Mouse (Mus musculus) c-Kit-negative CD71-positive TER-119-positive erythroid progenitor cells, embryonic 14.5 days (primary cell): ENCODE measurements around the gene Sycp2l.

Source experiments
- DNase-seq: peaks from one replicate; pipeline ENCODE4 v3.0.0-alpha.2; 2013; ENCODE audit warnings: low read depth, low spot score

Gene Sycp2l

DNA sequence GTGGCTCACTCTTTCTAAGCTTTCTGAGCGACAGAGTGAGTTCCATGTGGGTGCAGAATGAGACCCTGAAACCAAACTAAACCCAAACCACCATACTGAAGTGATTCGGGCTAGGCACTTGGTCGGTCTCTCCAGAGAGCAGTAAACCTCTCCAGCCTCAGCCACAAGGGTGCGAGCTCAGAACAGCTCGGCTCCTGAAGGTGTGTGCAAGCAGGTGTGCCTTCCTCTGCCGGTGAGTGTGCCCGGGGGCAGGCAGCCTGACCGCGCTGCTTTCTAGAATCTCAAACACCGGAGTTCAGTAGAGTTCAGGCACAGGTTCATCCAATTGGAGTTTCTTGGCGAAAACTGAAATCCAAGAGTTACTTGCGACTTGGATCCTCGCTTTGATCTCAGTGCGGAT lies at the start of gene Sycp2l:
Sycp2l (plus strand) TSS at position 368 of the 400 bp plus-strand sequence.
- DNase-seq, result no peak

- DNase-seq, result no peak
These were observed 46.5 kb upstream of the Sycp2l start for GRCm38 (mm10) chr13:41067618-41068017.

DNA sequence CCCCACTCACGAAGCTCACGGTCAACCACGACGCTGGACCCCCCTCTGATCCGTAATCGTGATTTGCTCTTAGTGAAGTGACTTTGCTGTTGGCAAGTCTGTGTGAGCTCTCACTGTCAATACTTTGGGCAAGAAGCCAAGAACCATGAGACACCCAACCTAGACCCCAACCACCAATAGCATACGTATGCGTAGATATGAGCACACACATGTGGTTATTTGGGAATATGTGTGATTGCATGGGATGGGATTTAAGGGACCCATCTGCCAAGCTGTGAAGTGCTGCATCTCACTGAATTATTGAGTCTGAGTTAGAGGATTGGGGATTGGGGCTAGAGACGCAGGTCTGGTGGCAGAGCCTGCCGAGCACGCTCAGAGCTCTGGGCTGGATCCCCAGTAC lies 42.5 kb upstream of the Sycp2l start:
- no peak for DNase-seq

DNA sequence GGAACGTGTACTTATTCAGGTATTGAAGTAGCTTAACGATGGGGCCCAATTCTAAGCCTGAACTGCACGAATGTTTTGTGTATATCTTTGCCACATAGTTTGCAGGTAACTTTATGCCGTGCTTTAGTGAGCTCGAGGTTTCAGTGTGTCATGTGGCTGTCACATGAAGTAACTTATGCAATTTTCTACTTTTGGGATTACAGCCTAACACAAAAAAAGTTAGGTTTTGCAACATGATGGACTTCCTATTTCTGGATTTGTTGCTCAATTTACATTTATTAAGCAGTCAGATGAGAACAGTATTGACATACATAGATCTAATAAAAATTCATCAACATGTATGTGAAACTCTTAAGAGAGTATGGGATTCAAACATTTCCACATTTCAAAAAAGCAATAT lies 40.3 kb upstream of the Sycp2l start:
- no peak for DNase-seq

DNA sequence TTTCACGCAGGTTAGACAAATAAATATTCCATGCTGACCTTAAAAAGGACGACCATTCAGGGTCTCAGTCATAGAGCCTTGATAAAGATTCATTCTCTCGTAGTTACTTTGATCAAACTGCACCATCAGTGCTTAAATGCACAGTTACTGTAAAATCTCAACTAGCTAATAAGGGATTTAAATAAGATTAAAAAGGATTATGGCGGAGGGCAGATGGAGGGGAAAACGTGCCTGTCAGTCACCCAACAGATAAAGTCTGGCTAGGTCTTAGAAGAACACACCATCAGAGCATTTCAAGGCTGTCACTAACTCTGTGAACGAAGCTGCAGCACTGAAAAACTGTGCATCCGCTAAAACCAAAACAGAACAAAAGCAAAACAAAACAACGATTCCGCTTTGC lies 36.2 kb upstream of the Sycp2l start:
- no peak for DNase-seq

- DNase-seq, result no peak
These were observed 35.3 kb upstream of the Sycp2l start for GRCm38 (mm10) chr13:41078690-41079420.

DNA sequence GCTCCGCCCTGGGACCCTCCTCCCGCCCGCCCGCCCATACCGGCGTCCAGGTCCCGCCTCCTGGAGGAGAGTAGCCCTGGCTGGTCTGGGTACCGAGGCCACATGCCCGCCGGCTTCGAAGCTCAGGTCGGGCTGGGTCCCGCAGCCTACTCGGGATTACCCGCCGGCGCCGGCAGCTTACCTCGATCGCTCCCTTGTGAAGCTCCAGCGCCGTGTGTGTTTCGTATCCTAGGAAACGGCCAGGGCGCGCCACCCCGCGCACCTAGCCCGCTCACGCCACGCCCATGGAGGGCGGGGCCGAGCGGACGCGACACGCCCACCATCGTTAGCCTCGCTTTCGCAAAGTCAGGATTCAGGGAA lies 34.7 kb upstream of the Sycp2l start, which contains the start of gene Mak:
Mak (minus strand) TSS at position 286 of the 360 bp plus-strand sequence.
- peak; percentile 70 for DNase-seq

- no peak for DNase-seq
These were observed 34.2 kb upstream of the Sycp2l start for GRCm38 (mm10) chr13:41079859-41080258.

- no peak for DNase-seq
These were observed 33.4 kb upstream of the Sycp2l start for GRCm38 (mm10) chr13:41080700-41081099.

GRCm38 (mm10) chr13:41084521-41084920 lies 29.6 kb upstream of the Sycp2l start:
- DNase-seq, result no peak

GRCm38 (mm10) chr13:41085140-41085539 lies 29.0 kb upstream of the Sycp2l start:
- DNase-seq, result peak; percentile 19

DNA sequence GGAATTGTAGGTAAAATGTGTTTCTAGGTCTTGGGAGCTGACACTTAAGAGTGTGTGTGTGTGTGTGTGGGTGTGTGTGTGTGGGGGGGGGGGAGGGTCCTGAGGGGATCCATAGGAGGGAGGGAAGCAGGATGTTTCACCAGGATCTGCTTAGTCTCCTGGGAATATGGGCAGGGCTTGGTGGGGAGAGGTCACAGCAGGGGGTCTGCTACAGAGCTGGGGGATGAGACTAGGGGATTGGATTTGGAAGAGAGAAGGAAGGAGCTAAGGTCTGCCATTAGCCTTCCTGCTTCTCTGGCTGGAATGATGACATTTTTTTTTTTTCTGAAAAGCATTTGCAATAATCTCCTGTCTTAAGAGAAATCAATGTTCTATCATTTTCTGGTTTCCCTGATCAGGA lies 25.4 kb upstream of the Sycp2l start:
- DNase-seq, result no peak

DNA sequence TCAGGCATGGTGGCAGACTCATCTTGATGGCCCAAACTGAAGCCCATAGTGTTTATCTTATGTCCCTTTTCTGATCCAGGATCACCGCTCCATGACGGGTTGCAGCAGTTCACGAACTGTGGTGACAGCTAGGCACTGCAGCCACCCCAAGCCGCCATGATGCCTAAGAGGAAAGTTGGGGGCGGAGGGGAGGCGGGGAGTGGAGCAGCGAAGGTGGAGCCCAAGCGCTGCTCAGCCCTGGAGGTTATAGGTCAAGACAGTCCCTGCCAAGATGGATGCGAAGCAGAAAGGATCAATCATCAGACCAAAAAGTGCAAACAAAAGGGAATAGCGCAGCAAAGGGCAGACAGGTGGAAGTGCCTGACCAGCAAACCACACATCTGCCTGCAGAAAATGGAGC lies 22.8 kb upstream of the Sycp2l start:
- no peak for DNase-seq

DNA sequence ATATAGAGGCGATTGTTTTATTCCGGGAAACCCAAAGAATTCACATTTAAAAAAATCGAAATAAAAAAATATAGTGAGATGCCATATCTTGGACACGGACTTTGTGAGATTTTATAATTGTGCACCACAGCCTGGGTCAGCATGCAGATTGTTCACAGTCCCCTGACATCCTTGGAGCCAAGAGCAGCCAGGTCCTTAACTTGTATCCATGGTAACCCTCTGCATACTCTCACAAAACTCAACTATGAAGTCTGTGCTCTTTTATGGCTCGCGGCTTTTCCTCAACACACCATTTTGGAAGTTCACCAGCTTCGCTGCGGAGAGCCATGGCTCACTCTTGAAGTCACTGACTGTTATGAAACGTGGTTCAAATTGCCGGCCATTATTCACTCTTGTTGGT lies 19.9 kb upstream of the Sycp2l start:
- DNase-seq, result no peak

DNA sequence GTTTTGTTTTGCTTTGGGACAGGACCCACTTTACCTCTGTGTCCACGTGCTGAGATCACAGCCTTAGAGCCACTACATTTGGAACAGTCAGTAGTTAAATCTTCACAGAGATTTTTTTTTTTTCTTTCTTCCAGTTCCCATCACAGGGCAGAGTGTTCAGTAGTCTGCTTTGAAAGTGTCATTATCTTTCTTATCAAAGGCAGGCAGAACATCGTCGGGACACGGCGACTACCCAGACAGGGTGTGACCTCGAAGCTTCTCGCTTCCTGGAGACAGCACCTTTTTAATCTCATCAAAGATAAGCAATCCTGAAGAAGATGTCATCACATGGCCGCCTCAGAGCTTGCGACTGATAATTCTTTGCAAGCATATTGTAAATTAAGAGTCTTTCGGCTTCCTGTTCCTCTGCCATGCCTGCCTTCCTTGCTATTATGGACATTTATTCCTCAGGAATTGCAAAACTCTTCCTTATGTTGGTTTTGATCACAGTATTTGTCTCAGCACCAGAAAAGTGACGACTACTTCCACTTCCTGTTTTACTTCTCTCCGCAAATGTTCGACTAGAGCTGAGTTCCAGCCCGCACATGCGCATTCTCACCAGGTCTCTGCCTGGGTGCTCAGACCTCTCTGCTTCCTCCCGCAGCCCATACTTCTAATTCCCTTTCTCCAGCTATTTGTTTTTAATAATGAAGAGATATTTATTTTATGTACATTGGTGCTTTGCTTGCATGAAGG lies 16.6 kb upstream of the Sycp2l start:
- no peak for DNase-seq

- no peak for DNase-seq
These were observed 15.8 kb upstream of the Sycp2l start for GRCm38 (mm10) chr13:41098325-41098724.

GRCm38 (mm10) chr13:41100031-41100430 lies 14.1 kb upstream of the Sycp2l start:
- no peak for DNase-seq

DNA sequence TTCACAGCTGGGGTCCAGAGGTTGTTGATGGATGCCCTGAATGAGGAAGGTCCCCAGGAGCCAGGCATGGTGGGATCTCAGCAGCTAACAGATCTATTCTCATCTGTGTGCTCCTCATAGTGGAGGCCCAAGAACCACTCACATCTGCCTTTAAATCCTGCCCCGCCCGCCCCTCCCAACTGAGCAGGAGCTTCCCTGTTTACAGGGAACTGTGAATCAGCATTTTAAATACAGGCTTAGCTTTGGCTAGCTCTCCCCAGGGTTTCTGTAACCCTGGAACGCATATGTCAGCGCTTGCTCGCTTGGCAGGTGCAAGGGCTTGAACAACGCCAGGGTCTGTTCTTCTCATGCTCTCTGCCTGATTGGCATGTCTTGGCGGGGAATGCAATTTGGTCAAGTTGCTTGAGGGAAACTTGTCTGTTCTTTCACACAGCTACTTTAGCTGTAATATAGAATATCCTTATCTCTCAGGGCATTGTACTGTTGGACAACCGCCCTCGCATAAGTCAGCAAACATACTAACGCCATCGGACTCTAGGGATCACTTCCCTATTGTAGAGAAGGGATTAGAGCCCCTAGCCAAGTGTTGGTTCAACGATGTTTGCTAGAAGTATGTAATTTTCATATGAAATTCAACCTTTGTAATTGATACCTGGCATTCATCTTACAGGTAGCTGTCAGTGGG lies 10.1 kb upstream of the Sycp2l start:
- DNase-seq, result peak; percentile 54

GRCm38 (mm10) chr13:41105541-41105940 lies 8.6 kb upstream of the Sycp2l start:
- DNase-seq, result no peak

GRCm38 (mm10) chr13:41110935-41111334 lies 3.2 kb upstream of the Sycp2l start, which contains the start of gene Gcm2:
Gene Gcm2, minus strand, starts transcription at chr13:41111035.
- DNase-seq, result no peak

GRCm38 (mm10) chr13:41119152-41119945 lies 5.2 kb downstream of the Sycp2l start:
- no peak for DNase-seq
